Mouse (Mus musculus) frontal cortex, postnatal 36 days (tissue): Measurements from ENCODE around the gene Rxra.

Experiments
- DNase-seq, 2 experiments: peaks; one replicate each; pipeline ENCODE4 v3.0.0; 2022; ENCODE audit warnings: low spot score in 2 of 2

The Rxra gene

DNA sequence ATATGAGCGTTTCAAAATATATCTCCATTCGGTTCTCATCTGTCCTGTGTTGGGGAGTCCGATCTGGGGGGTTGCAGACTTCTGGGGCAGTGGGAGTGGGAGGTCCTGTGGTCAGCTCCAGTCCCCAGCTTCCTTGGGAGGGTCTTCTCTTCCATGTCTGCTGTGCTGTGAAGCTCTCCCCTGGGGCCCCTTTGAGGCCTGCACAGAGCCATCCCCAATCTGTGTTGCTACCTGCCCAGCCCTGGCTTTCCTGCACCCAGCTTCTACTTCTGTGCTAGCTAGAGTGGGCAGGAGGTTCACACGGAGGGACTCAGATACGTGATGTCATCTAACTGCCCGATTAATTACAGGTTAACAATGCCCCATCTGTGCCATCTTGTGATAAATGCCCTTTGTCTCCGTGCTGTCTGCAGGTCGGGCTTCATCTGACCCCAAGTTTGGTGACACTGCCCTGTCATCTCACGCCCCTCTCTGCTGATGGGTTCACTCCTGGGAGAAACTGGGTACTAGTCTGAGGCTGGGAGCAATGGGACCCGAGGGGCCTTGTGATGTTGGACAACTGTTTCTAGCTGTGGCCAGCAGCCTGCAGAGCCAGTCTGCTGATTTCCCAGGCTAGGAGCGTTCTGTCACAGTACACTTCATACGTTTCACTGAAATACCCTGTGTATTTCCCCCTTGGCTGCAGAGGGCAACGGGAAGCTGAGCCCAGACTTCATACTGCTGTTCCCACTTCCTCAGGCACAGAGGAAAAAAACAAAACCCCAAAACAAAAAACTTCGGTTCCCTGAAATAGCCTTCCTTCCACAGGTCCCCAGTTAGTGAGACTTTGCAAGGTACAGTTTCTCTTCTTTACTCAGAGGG is 86.9 kb downstream of the Rxra start:
- DNase-seq: no peak

GRCm38 (mm10) chr2:27764256-27764936 is 88.2 kb downstream of the Rxra start:
- DNase-seq: no peak

GRCm38 (mm10) chr2:27764937-27765319 is 88.7 kb downstream of the Rxra start:
- peak; percentile 88 to 90 for DNase-seq

- DNase-seq: no peak
Observed at GRCm38 (mm10) chr2:27767773-27768172, 91.5 kb downstream of the Rxra start.

DNA sequence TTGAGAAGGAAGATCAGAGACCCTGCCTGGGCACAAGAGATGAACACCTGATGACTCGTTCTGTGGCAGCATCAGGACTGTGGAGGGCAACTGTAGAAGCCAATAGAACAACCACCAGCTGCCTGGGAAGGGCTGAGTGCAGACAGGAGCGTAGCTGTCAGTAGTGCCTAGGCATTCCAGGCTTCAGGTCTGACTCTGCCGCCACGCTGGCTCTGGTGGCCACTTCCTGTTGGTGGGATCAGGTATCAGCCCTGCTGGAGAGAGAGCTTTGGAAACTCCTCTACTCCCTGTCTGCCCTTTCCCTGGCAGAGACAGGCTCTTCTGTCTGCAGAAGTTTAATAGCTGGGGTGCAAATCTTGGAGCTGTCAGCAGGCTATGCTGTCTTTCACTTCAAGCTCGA is 93.5 kb downstream of the Rxra start:
- no peak for DNase-seq

GRCm38 (mm10) chr2:27770205-27770604 is 94.0 kb downstream of the Rxra start:
- DNase-seq: peak in 1 of 2 experiments; percentile 67

DNA sequence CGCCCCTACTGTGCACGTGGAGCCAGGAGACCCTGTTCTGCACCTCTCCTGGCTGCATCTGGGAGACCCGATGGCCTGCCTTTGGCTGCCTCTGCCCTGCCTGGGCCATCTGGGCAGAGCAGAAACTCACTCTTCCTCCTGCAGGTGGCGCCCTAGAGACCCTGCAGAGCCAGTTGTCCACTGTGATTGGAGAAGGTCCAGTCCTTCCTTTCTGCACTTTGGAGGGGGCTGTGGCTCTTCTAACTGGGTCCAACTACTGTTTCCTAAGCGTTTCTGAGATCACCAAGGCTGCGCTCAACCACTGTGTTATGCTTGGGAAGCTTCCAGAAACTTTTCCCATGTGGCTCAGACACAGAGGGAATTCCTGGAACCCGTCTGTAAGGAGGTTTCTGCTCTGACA is 95.7 kb downstream of the Rxra start:
- peak; percentile 74 to 76 for DNase-seq

DNA sequence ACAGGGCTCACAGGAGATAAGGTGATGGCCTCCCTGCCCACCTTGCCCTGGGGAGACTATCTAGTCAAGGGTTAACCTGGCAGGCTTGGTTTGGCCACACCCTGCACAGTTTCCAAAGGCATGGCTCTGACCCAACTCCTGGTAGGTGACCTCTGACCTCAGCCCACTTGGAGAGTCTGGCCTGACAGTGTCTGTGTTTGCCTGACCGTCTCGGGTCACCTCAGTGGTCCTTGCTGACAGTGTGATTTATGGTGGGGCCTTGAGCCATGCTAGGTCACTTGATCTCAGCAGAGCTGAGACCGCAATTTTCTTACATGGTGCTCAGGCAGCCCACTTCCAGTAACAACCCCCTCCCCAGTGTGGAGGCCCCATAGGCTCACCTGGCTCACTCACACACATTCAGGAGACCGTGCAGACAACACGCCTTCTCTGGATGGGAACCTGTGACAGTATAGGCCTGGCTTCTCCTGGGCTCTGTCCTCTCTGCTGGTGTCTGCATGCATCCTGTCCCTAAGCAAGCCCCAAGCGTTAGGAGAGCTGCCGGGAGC is 96.7 kb downstream of the Rxra start:
- DNase-seq: no peak

- DNase-seq: no peak
Observed at GRCm38 (mm10) chr2:27773980-27774730, 97.9 kb downstream of the Rxra start.

- DNase-seq: no peak
Observed at GRCm38 (mm10) chr2:27775006-27775405, 98.8 kb downstream of the Rxra start.

DNA sequence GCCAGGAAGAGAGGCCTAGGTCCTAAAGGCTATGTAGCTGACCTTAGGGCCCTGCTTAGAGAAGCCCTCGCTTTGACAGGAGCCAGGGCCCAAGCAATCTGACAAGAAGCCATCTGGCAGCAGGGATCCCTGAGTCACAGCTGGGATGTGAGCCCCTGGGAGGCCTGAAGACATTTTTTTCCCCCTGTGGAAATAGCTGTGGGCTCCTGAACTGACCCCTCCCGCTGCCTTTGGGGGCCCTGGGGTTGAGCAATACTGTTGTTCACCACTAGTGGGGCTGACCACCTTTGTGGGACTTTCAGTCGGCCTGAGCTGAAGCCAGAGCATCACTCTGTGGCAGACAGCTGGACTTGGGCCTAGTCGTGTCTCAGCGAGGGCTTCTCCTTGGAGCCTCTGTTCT is 99.4 kb downstream of the Rxra start:
- DNase-seq: no peak

DNA sequence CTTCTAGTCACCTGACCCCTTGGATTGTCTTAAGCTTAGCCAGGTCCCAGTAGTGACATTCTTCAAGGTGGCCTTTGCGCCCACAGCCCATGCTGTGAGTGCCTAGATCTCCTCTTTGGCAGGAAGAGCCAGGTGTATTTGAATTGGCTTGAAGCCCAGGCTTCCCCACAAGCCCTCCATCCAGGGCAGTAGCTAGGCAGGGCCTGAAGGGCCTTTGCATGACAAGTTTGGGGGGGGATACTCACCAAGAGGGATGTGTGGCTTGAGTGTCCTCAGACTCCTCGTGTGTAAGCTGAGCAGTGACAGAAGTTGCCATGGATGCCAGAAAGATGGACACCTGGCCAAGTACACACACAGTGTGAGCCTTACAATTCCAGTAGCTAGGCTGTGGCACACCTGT is 101.5 kb downstream of the Rxra start:
- DNase-seq: no peak

DNA sequence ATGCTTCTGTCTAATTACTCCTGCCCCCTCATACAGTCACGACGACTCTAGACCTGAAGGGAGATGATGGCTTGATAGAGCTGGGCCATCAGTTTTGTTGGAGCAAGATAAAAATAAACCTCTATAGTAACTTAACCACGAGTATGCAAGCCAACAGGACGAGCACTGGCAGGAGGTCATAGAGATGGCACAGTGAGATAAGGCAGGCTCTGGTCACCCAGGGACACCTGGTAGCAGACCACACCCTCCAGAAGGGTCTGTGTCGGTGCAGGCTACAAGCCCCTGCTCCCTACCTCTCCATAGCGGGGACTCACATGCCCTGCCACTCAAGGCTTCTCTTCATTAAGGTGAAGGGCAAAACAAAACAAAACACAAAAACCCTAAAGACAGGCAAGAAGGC is 102.0 kb downstream of the Rxra start:
- DNase-seq: no peak

GRCm38 (mm10) chr2:27779291-27779866 is 103.1 kb downstream of the Rxra start:
- no peak for DNase-seq

DNA sequence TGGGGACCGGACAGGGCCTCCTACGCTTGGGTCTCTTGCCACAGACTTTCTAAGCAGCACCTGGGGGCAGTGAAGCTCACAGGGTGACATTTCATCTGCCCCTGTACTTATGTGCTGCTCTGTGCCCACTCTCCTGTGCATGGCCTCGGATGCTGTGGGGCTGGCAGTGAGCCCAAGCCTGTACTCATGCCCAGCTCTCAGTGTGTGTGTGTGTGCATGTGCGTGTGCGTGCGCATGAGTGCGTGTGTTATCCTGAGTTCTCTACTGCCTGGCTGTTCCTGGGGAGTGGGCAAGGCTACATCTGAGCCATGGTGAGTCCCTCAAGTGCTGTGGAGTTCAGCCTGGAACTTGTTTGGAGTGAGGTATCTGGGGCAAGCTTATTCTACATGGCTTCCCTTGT is 103.9 kb downstream of the Rxra start:
- DNase-seq: no peak

GRCm38 (mm10) chr2:27785363-27785762 is 109.1 kb downstream of the Rxra start:
- peak in 1 of 2 experiments; percentile 27 for DNase-seq

- peak; percentile 33 to 58 for DNase-seq
Observed at GRCm38 (mm10) chr2:27785973-27786417, 109.8 kb downstream of the Rxra start.

GRCm38 (mm10) chr2:27791571-27791970 is 115.3 kb downstream of the Rxra start:
- no peak for DNase-seq

DNA sequence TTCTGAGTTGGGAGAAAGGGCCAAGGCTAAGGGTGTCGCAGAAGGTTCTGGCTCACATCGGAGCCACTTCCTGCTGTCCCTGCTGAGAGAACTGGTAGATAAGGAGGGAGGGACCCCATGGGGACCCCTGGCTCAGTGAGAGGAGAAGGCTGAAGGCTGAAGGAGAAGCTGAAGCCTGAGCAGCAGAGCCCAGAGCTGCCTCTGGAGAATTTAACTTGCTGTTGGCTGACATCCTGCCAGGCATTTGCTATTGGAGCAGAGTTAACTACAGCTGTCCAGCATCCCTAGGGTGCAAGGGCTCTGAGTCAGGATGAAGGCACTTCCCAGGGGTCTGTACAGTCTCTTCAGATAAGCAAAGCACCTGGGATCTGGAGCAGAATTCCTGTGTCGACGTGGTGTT is 122.8 kb downstream of the Rxra start:
- DNase-seq: no peak

GRCm38 (mm10) chr2:27801041-27801440 is 124.8 kb downstream of the Rxra start:
- no peak for DNase-seq

GRCm38 (mm10) chr2:27802493-27802892 is 126.3 kb downstream of the Rxra start:
- peak; percentile 47 to 53 for DNase-seq

GRCm38 (mm10) chr2:27806691-27807090 is 130.5 kb downstream of the Rxra start:
- DNase-seq: no peak
